8 mouse cellular contexts compared by ENCODE assay signal in the genomic region with DNA sequence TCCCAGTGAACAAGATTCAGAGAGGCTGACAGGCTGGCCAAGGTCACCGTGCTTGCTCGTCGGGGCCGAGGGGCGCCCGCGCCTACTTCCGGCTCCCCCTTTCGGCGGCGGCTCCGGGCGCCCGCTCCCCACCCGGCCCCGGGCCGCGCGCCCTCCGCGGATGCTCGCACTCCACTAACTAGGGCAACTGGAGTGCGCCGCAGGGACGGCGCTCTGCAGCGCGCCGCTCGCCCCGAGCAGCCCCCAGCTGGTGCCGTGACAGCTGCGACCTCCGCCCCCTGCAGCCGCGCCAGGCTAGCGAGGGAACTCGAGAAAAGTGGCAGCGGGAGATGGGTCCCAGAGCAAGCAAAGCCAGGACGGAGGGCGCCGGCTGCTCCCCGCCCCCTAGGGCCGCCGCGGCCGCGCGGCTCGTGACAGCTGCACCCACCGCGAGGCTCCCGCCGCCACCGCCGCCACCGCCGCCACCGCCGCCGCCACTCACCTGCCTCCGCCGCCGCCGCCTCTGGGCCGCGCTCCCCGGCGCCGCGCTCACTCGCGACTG. TPM values are rescaled to one million over a fixed set of nuclear protein-coding genes. Genes with fewer than 3 reads are reported as not detected.
A peak's percentile ranks its signal among the peaks of the same experiment; 100 is the strongest.
DNase-seq lines count a peak whose midpoint lies in the region; ATAC-seq and TF ChIP-seq lines count a peak whose summit lies in the region.

No protein-coding gene starts in this region.

- no peaks in the 10 kb centered on the region for H3K36me3 ChIP-seq in forebrain, postnatal 0 days (ENCODE audit: insufficient read depth)
- no peaks in the 10 kb centered on the region for H3K36me3 ChIP-seq in hindbrain, embryonic 10.5 days
- no peaks in the 10 kb centered on the region for H3K36me3 ChIP-seq in macrophage (ENCODE audit: inconsistent target)

- peak overlapping the region; percentile 65 for H3K4me2 ChIP-seq in forebrain, postnatal 0 days (ENCODE audit: low read depth)

- WGBS in forebrain, postnatal 0 days, result 3% methylated on average over 47 of the region's 73 CpGs
- WGBS in hindbrain, embryonic 10.5 days, result 4% methylated on average over 73 of the region's 73 CpGs
- WGBS in macrophage (ENCODE audit: missing documents), result 1% methylated on average over 61 of the region's 73 CpGs

- TF ChIP-seq CTCF in forebrain, postnatal 0 days (IDR thresholded peaks at IDR 0.05; ENCODE audit: low read depth), result peak; percentile 13; the same call in 1 of the 2 replicates

- H3K79me2 ChIP-seq in macrophage (ENCODE audit: inconsistent target), result peaks cover 48% of the 10 kb centered on the region

- H3K9me3 ChIP-seq in forebrain, postnatal 0 days (ENCODE audit: low read length), result no peaks in the 10 kb centered on the region
- no peaks in the 10 kb centered on the region for H3K9me3 ChIP-seq in hindbrain, embryonic 10.5 days

- peak overlapping the region; percentile 100 for H3K9ac ChIP-seq in forebrain, postnatal 0 days

- H3K4me3 ChIP-seq in forebrain, postnatal 0 days (ENCODE audit: low read depth, low read length), result peak overlapping the region; percentile 97
- H3K4me3 ChIP-seq in hindbrain, embryonic 10.5 days, result peak overlapping the region; percentile 88
- H3K4me3 ChIP-seq in macrophage (ENCODE audit: inconsistent target), result peak overlapping the region; percentile 57

- peaks cover 22% of the 10 kb centered on the region for H3K4me1 ChIP-seq in forebrain, postnatal 0 days (ENCODE audit: insufficient read depth)
- peaks cover 19% of the 10 kb centered on the region for H3K4me1 ChIP-seq in hindbrain, embryonic 10.5 days (replicated peaks)

- DNase-seq in ES-CJ7 (ENCODE audit: low read depth, low spot score), result peak; percentile 45
- DNase-seq in cerebellum, adult 11 months, result peak; percentile 43
- DNase-seq in forebrain, postnatal 0 days, result peak; percentile 68
- DNase-seq in hindbrain, embryonic 10.5 days (ENCODE audit: low spot score), result peak; percentile 77
- peak; percentile 61 to 68 for DNase-seq in layer of hippocampus, postnatal 36 days
- DNase-seq in right cerebral cortex, adult 18-20 months, result peak; percentile 45
- peak; percentile 25 for DNase-seq in urinary bladder, postnatal 14 days (ENCODE audit: low spot score)

- H3K27me3 ChIP-seq in forebrain, postnatal 0 days (ENCODE audit: insufficient read depth, low read length), result no peaks in the 10 kb centered on the region
- peaks cover 46% of the 10 kb centered on the region for H3K27me3 ChIP-seq in hindbrain, embryonic 10.5 days (ENCODE audit: insufficient read depth, poor library complexity, severe bottlenecking)

- ATAC-seq in forebrain, postnatal 0 days, result peak; percentile 88

- peak overlapping the region; percentile 98 for H3K27ac ChIP-seq in forebrain, postnatal 0 days (ENCODE audit: low read depth, low read length)
- H3K27ac ChIP-seq in hindbrain, embryonic 10.5 days, result peak overlapping the region; percentile 94
- no peak overlapping the region for H3K27ac ChIP-seq in macrophage

RNA-seq across cellular contexts. Expression of a gene that starts 0.6 kb away (rescaled TPM):
- total RNA-seq in forebrain, postnatal 0 days (2014; rRNA removed), result 43.2 and 46.1 TPM in 2 replicates
- polyA plus RNA-seq in forebrain, postnatal 0 days (2015; fragmentation: Nextera tagmentation; extraction: Ambion mirVana), result 15.5 and 20.2 TPM in 2 replicates
- polyA plus RNA-seq in hindbrain, embryonic 10.5 days (2016; fragmentation: Nextera tagmentation; extraction: Ambion mirVana), result 2.6 and 2.8 TPM in 2 replicates
- total RNA-seq in layer of hippocampus, postnatal 36 days (2021), result 100 to 1,000 TPM; 128 to 142 TPM
- 100 to 1,000 TPM in 16 of 26 experiments, 10 to 100 TPM in 10; 22.8 to 137 (median 105) TPM for total RNA-seq in macrophage (2018; cell fraction: chromatin; rRNA removed)
- 10 to 100 TPM; 21.1 to 42.1 (median 30.2) TPM for total RNA-seq in macrophage (2018; cell fraction: cytosol; rRNA removed)
- total RNA-seq in macrophage (2018; cell fraction: nucleus; rRNA removed), result 10 to 100 TPM; 18.5 to 87.3 (median 61.7) TPM
- 16.5 to 19.9 TPM (median 19.2 TPM) in 3 replicates for polyA plus RNA-seq in macrophage (2018)

Comparison
In these comparisons a context has a peak if more than half of its experiments do, and no peak if none do; other contexts are left out.
1. DNase-seq: peak in every context shown above with its lines; median percentile 77 in hindbrain, embryonic 10.5 days; 68 in forebrain, postnatal 0 days; 64 in layer of hippocampus, postnatal 36 days; 45 in ES-CJ7; 45 in right cerebral cortex, adult 18-20 months; 43 in cerebellum, adult 11 months; 25 in urinary bladder, postnatal 14 days.